Mouse (Mus musculus): Measurements from ENCODE around the gene Sh3yl1.
A peak's percentile ranks its signal among the peaks of the same experiment; 100 is the strongest.

The Sh3yl1 gene

GRCm38 (mm10) chr12:30911261-30912047 lies at the start of gene Sh3yl1, which contains the start of gene Acp1:
Sh3yl1 (plus strand) TSS chr12:30911668.
Acp1 (minus strand) TSS chr12:30911589.
- DNase-seq = peak; percentile 97

- DNase-seq = no peak
These were observed 47.1 kb upstream of the Sh3yl1 start for GRCm38 (mm10) chr12:30864347-30864746.

- no peak for DNase-seq
These were observed 45.7 kb upstream of the Sh3yl1 start for GRCm38 (mm10) chr12:30865781-30866180.

- DNase-seq = peak; percentile 14
These were observed 32.0 kb upstream of the Sh3yl1 start for GRCm38 (mm10) chr12:30879447-30879846.

- no peak for DNase-seq
These were observed 27.9 kb upstream of the Sh3yl1 start for GRCm38 (mm10) chr12:30883592-30883985.

GRCm38 (mm10) chr12:30883986-30884621 lies 27.4 kb upstream of the Sh3yl1 start, which contains the start of gene Alkal2:
Alkal2 (plus strand) TSS chr12:30884322.
- peak; percentile 22 for DNase-seq

- DNase-seq = no peak
These were observed 26.7 kb upstream of the Sh3yl1 start for GRCm38 (mm10) chr12:30884622-30885230.

- DNase-seq = no peak
These were observed 25.6 kb upstream of the Sh3yl1 start for GRCm38 (mm10) chr12:30885891-30886290.

- DNase-seq = no peak
These were observed 23.5 kb upstream of the Sh3yl1 start for GRCm38 (mm10) chr12:30888003-30888402.

- peak; percentile 80 for DNase-seq
These were observed 21.4 kb upstream of the Sh3yl1 start for GRCm38 (mm10) chr12:30890067-30890466.

- DNase-seq = no peak
These were observed 20.0 kb upstream of the Sh3yl1 start for GRCm38 (mm10) chr12:30891438-30891837.

GRCm38 (mm10) chr12:30897039-30897438 lies 14.4 kb upstream of the Sh3yl1 start:
- DNase-seq = no peak

GRCm38 (mm10) chr12:30908658-30909057 lies 2.8 kb upstream of the Sh3yl1 start:
- DNase-seq = no peak

- no peak for DNase-seq
These were observed 1.6 kb upstream of the Sh3yl1 start for GRCm38 (mm10) chr12:30909881-30910280.

GRCm38 (mm10) chr12:30910860-30911259 lies 608 bp upstream of the Sh3yl1 start:
- peak; percentile 4 for DNase-seq

GRCm38 (mm10) chr12:30912048-30912381 lies 547 bp downstream of the Sh3yl1 start:
- DNase-seq = peak; percentile 83

- DNase-seq = peak; percentile 17
These were observed 1.4 kb downstream of the Sh3yl1 start for GRCm38 (mm10) chr12:30912840-30913239.

GRCm38 (mm10) chr12:30922401-30922800 lies 10.9 kb downstream of the Sh3yl1 start:
- DNase-seq = no peak

GRCm38 (mm10) chr12:30928182-30928581 lies 16.7 kb downstream of the Sh3yl1 start:
- DNase-seq = no peak

- no peak for DNase-seq
These were observed 21.8 kb downstream of the Sh3yl1 start for GRCm38 (mm10) chr12:30933299-30933698.

- DNase-seq = no peak
These were observed 25.4 kb downstream of the Sh3yl1 start for GRCm38 (mm10) chr12:30936899-30937298.

GRCm38 (mm10) chr12:30943057-30943986 lies 31.9 kb downstream of the Sh3yl1 start:
- DNase-seq = peak; percentile 71

GRCm38 (mm10) chr12:30944197-30944596 lies 32.7 kb downstream of the Sh3yl1 start:
- no peak for DNase-seq

Data from kidney, postnatal 14 days (tissue).